Mouse (Mus musculus) embryonic facial prominence, embryonic 13.5 days (tissue): ENCODE results near the gene Obp1b. TPM values are rescaled to one million over a fixed set of nuclear protein-coding genes. Genes with fewer than 3 reads are reported as not detected.
"Not testable (repeated sequence)": the region's sequence is repeated elsewhere in the genome, so short reads cannot be mapped to it uniquely, and the experiment has no call there.

Experiments used
- ATAC-seq: fragments of 200-750 bp; cut with Nextera tagmentation; 2 replicates; pipeline ENCODE4 v1.8.0; 2017; ENCODE audit warnings: low read depth; ENCODE audit not compliant: insufficient number of reproducible peaks, insufficient read depth, low FRiP score, low TSS enrichment
- H3K27ac ChIP-seq: fragments of 300-500 bp; sonication (generic); 2 replicates; pipeline ENCODE4 v1.5.1; 2015; ENCODE audit warnings: moderate library complexity, mild to moderate bottlenecking, inconsistent platforms
- H3K27me3 ChIP-seq: fragments of 300-500 bp; sonication (generic); 2 replicates; pipeline ENCODE4 v1.6.1; 2015; ENCODE audit warnings: mild to moderate bottlenecking, inconsistent platforms
- H3K36me3 ChIP-seq: fragments of 300-500 bp; sonication (generic); 2 replicates; pipeline ENCODE4 v1.6.1; 2015; ENCODE audit warnings: mild to moderate bottlenecking, inconsistent platforms
- H3K4me1 ChIP-seq: fragments of 300-500 bp; sonication (generic); 2 replicates; pipeline ENCODE4 v1.6.1; 2015; ENCODE audit warnings: inconsistent platforms
- H3K4me2 ChIP-seq: fragments of 300-500 bp; sonication (generic); 2 replicates; pipeline ENCODE4 v1.6.1; 2015; ENCODE audit warnings: moderate library complexity, mild to moderate bottlenecking, inconsistent platforms
- H3K4me3 ChIP-seq: fragments of 300-500 bp; sonication (generic); 2 replicates; pipeline ENCODE4 v1.5.1; 2015; ENCODE audit warnings: mild to moderate bottlenecking, inconsistent platforms
- H3K9ac ChIP-seq: fragments of 300-500 bp; sonication (generic); 2 replicates; pipeline ENCODE4 v1.6.1; 2015; ENCODE audit warnings: mild to moderate bottlenecking, inconsistent platforms
- H3K9me3 ChIP-seq: fragments of 300-500 bp; sonication (generic); 2 replicates; pipeline ENCODE4 v1.6.1; 2016; ENCODE audit warnings: inconsistent platforms
- WGBS: fragments of 180-500 bp; shearing (Covaris S2); methylation state at CpG from one replicate; pipeline ENCODE4 v1.1.7; 2015; ENCODE audit warnings: mixed read lengths; 5-methylcytosine and 5-hydroxymethylcytosine counted together
- polyA plus RNA-seq: library from polyadenylated mRNA; unstranded; fragments of >200 nt; fragmentation: Nextera tagmentation; extraction: Ambion mirVana; gene quantifications from 2 replicates; pipeline ENCODE4 v1.2.1, GENCODE M21; 2015

The Obp1b gene
- not detected in 2 replicates for polyA plus RNA-seq

DNA sequence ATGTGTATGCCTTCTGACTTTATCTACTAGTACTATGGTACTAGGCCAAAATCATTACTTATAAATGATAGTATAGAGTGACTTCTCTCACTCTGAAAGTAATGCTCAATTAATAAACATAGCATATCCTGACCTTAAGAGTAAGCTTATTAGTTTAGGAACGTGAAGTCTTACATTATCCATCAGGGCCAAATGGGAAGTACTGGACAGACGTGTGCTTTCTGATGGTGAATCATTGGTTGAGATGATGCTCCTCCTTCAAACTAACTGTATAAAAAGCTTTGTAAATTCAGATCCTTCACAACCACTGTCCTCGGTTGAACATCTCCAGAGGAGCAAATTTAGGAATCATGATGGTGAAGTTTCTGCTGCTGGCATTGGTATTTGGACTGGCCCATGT is at the start of gene Obp1b:
TSS of gene Obp1b (plus strand) at position 301 of the 400 bp plus-strand sequence.
- not testable (repeated sequence) for H3K9ac ChIP-seq, H3K36me3 ChIP-seq, H3K4me3 ChIP-seq, H3K4me2 ChIP-seq, H3K4me1 ChIP-seq, H3K27me3 ChIP-seq, H3K9me3 ChIP-seq, H3K27ac ChIP-seq, ATAC-seq
- WGBS: no CpG with 5 or more reads among the region's 3 CpGs

DNA sequence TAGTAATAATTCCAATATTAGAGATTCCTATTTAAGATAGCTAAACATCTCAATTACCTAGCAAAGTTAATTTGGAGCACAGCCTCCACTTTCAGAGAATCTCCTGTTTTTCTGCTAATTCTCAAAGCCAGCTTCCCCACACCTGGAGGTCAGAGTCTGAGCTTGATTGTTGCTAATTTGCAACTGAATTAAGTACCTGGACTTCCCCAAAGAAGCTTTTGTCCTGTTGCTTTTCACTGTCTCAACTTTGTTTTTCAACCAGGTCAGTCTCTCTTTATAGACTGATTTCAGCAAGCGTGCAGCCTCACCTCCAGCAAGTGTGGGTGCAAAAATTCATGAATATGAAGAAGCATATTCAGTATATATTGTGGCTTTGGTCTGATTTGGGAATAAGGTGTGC is 15.6 kb downstream of the Obp1b start:
- not testable (repeated sequence) for H3K27me3 ChIP-seq, H3K9me3 ChIP-seq, H3K4me2 ChIP-seq, H3K4me1 ChIP-seq, H3K9ac ChIP-seq, H3K27ac ChIP-seq, ATAC-seq, H3K36me3 ChIP-seq, H3K4me3 ChIP-seq
- WGBS: 49% methylated on average over 1 of the region's 1 CpGs

GRCm38 (mm10) chrX:78202829-78203228 is 16.3 kb downstream of the Obp1b start:
- no peaks in the 10 kb centered on the region for H3K9me3 ChIP-seq
- H3K4me3 ChIP-seq: no peak overlapping the region
- no peak overlapping the region for H3K9ac ChIP-seq
- no peak overlapping the region for H3K4me2 ChIP-seq
- H3K27ac ChIP-seq: no peak overlapping the region
- no peaks in the 10 kb centered on the region for H3K27me3 ChIP-seq
- H3K36me3 ChIP-seq: no peaks in the 10 kb centered on the region
- H3K4me1 ChIP-seq: no peaks in the 10 kb centered on the region
- 90% methylated on average over 5 of the region's 5 CpGs for WGBS
- no peak for ATAC-seq

Other genes with a start within 250 kb of the Obp1b start
- not detected in 2 replicates for gene Obp1a, start 95.4 kb upstream of the Obp1b start, polyA plus RNA-seq
- gene Gm5938, start 61.3 kb upstream of the Obp1b start, polyA plus RNA-seq: not detected in 2 replicates
- gene Gm14743, start 59.1 kb downstream of the Obp1b start, polyA plus RNA-seq: not detected in 2 replicates
- not detected in 2 replicates for gene 4930480E11Rik, start 182.9 kb downstream of the Obp1b start, polyA plus RNA-seq